Mouse (Mus musculus): ENCODE measurements around the gene Sec24d.

The Sec24d gene

GRCm38 (mm10) chr3:123296654-123297053, 29.4 kb downstream of the Sec24d start:
- no peak for DNase-seq (ENCODE audit: low read depth)

- no peak for DNase-seq (ENCODE audit: low read depth)
Observed at GRCm38 (mm10) chr3:123298283-123298682, 31.0 kb downstream of the Sec24d start.

- no peak for DNase-seq (ENCODE audit: low read depth)
Observed at GRCm38 (mm10) chr3:123301521-123301920, 34.3 kb downstream of the Sec24d start.

GRCm38 (mm10) chr3:123305611-123306010, 38.4 kb downstream of the Sec24d start:
- no peak for DNase-seq (ENCODE audit: low read depth)

- no peak for DNase-seq (ENCODE audit: low read depth)
Observed at GRCm38 (mm10) chr3:123307446-123307845, 40.2 kb downstream of the Sec24d start.

- DNase-seq (ENCODE audit: low read depth), result no peak
Observed at GRCm38 (mm10) chr3:123309141-123309540, 41.9 kb downstream of the Sec24d start.

GRCm38 (mm10) chr3:123312477-123313062, 45.3 kb downstream of the Sec24d start:
- no peak for DNase-seq (ENCODE audit: low read depth)

- DNase-seq (ENCODE audit: low read depth), result no peak
Observed at GRCm38 (mm10) chr3:123313477-123313876, 46.2 kb downstream of the Sec24d start.

- no peak for DNase-seq (ENCODE audit: low read depth)
Observed at GRCm38 (mm10) chr3:123313920-123314614, 46.8 kb downstream of the Sec24d start.

GRCm38 (mm10) chr3:123316066-123316465, 48.8 kb downstream of the Sec24d start:
- peak; percentile 63 for DNase-seq (ENCODE audit: low read depth)

- DNase-seq (ENCODE audit: low read depth), result no peak
Observed at GRCm38 (mm10) chr3:123317081-123317480, 49.8 kb downstream of the Sec24d start.

- no peak for DNase-seq (ENCODE audit: low read depth)
Observed at GRCm38 (mm10) chr3:123320341-123320740, 53.1 kb downstream of the Sec24d start.

GRCm38 (mm10) chr3:123321612-123322011, 54.4 kb downstream of the Sec24d start:
- no peak for DNase-seq (ENCODE audit: low read depth)

- peak; percentile 71 for DNase-seq (ENCODE audit: low read depth)
Observed at GRCm38 (mm10) chr3:123322147-123322546, 54.9 kb downstream of the Sec24d start.

GRCm38 (mm10) chr3:123324326-123324725, 57.1 kb downstream of the Sec24d start:
- DNase-seq (ENCODE audit: low read depth), result no peak

GRCm38 (mm10) chr3:123329251-123329650, 62.0 kb downstream of the Sec24d start:
- DNase-seq (ENCODE audit: low read depth), result no peak

- DNase-seq (ENCODE audit: low read depth), result no peak
Observed at GRCm38 (mm10) chr3:123330221-123330620, 63.0 kb downstream of the Sec24d start.

GRCm38 (mm10) chr3:123332330-123333054, 65.2 kb downstream of the Sec24d start:
- DNase-seq (ENCODE audit: low read depth), result no peak

- no peak for DNase-seq (ENCODE audit: low read depth)
Observed at GRCm38 (mm10) chr3:123333055-123333424, 65.8 kb downstream of the Sec24d start.

- peak; percentile 16 for DNase-seq (ENCODE audit: low read depth)
Observed at GRCm38 (mm10) chr3:123334947-123335346, 67.7 kb downstream of the Sec24d start.

- DNase-seq (ENCODE audit: low read depth), result no peak
Observed at GRCm38 (mm10) chr3:123335480-123335879, 68.2 kb downstream of the Sec24d start.

GRCm38 (mm10) chr3:123336455-123336854, 69.2 kb downstream of the Sec24d start:
- no peak for DNase-seq (ENCODE audit: low read depth)

GRCm38 (mm10) chr3:123336951-123337350, 69.7 kb downstream of the Sec24d start:
- no peak for DNase-seq (ENCODE audit: low read depth)

Data from naive thymus-derived CD4-positive, alpha-beta T cell, adult 2 months (primary cell).